Mouse (Mus musculus) MEL (cell line): ENCODE measurements around the gene Llph. TPM values are rescaled to one million over a fixed set of nuclear protein-coding genes. Genes with fewer than 3 reads are reported as not detected.

Experiments
- DNase-seq: peaks from one replicate; pipeline ENCODE4 v3.0.0; 2011; ENCODE audit warnings: low read depth, low spot score
- H3K27ac ChIP-seq: 2 replicates; pipeline ENCODE4 v1.5.1; 2012; ENCODE audit warnings: low read depth, mild to moderate bottlenecking, control low read depth, low read length, moderate library complexity; ENCODE audit not compliant: control insufficient read depth
- H3K27me3 ChIP-seq, 2 experiments: fragments of 150-350 bp in 1 of 2; sonication (generic) in 1 of 2; 2 replicates each; pipeline ENCODE4 v1.6.1; 2012; ENCODE audit warnings: low read length in 2 of 2, mild to moderate bottlenecking in 2 of 2, improper control_type of control experiment in 1 of 2, moderate library complexity in 1 of 2; ENCODE audit not compliant: insufficient read depth in 2 of 2, control insufficient read depth in 1 of 2
- H3K36me3 ChIP-seq, 2 experiments: 2 replicates each; pipeline ENCODE4 v1.6.1; 2012 to 2014; ENCODE audit warnings: low read length in 2 of 2, improper control_type of control experiment in 1 of 2, inconsistent platforms in 1 of 2, mild to moderate bottlenecking in 1 of 2; ENCODE audit not compliant: insufficient read depth in 2 of 2, control insufficient read depth in 1 of 2
- H3K4me1 ChIP-seq, 2 experiments: fragments of 150-350 bp in 1 of 2; sonication (generic) in 1 of 2; 2 replicates each; pipeline ENCODE4 v1.6.1; 2012; ENCODE audit warnings: low read length in 2 of 2, improper control_type of control experiment in 1 of 2, mild to moderate bottlenecking in 1 of 2; ENCODE audit not compliant: insufficient read depth in 2 of 2, control insufficient read depth in 1 of 2
- H3K4me3 ChIP-seq, 2 experiments: fragments of 150-350 bp in 1 of 2; sonication (generic) in 1 of 2; 2 replicates each; pipeline ENCODE4 v1.5.1; 2012; ENCODE audit warnings: low read depth in 2 of 2, low read length in 2 of 2, mild to moderate bottlenecking in 2 of 2, moderate library complexity in 2 of 2, control low read depth in 1 of 2, improper control_type of control experiment in 1 of 2; ENCODE audit not compliant: control insufficient read depth in 1 of 2, insufficient read depth in 1 of 2
- H3K79me2 ChIP-seq: 2 replicates; pipeline ENCODE4 v1.6.1; 2012; ENCODE audit warnings: mild to moderate bottlenecking, low read length, moderate library complexity; ENCODE audit not compliant: control insufficient read depth, poor library complexity, insufficient read depth
- H3K9ac ChIP-seq: 2 replicates; pipeline ENCODE4 v1.6.1; 2012; ENCODE audit warnings: low read depth, mild to moderate bottlenecking, control low read depth, low read length, moderate library complexity; ENCODE audit not compliant: control insufficient read depth, poor library complexity, severe bottlenecking
- H3K9me3 ChIP-seq: fragments of 150-350 bp; sonication (generic); replicated peaks from 2 replicates; pipeline ENCODE4 v1.6.1; 2012; ENCODE audit warnings: mild to moderate bottlenecking, low read length, improper control_type of control experiment, moderate library complexity; ENCODE audit not compliant: insufficient read depth
- CHD2 ChIP-seq: IDR thresholded peaks from 2 replicates; pipeline ENCODE4 v1.6.1; 2011; ENCODE audit warnings: low read length, improper control_type of control experiment
- CTCF ChIP-seq, 3 experiments: IDR thresholded peaks in 2 of 3; conservative IDR thresholded peaks in 1 of 3; 2 replicates each; pipeline ENCODE4 v1.5.1; 2011 to 2012; ENCODE audit warnings: low read length in 3 of 3, low read depth in 2 of 3, mild to moderate bottlenecking in 2 of 3, improper control_type of control experiment in 1 of 3, inconsistent platforms in 1 of 3, mixed read lengths in 1 of 3, moderate library complexity in 1 of 3; ENCODE audit not compliant: control insufficient read depth in 1 of 3, insufficient read depth in 1 of 3, poor library complexity in 1 of 3, severe bottlenecking in 1 of 3
- E2F4 ChIP-seq: IDR thresholded peaks from 2 replicates; pipeline ENCODE4 v1.6.1; 2011; ENCODE audit warnings: low read depth, low read length, improper control_type of control experiment, borderline replicate concordance
- ELF1 ChIP-seq: IDR thresholded peaks from 2 replicates; pipeline ENCODE4 v1.6.1; 2014; ENCODE audit warnings: low read depth, mild to moderate bottlenecking, inconsistent platforms, low read length, improper control_type of control experiment, moderate library complexity
- GABPA ChIP-seq: IDR thresholded peaks from 2 replicates; pipeline ENCODE4 v1.6.1; 2012; ENCODE audit warnings: low read depth, mild to moderate bottlenecking, inconsistent platforms, low read length, improper control_type of control experiment, moderate library complexity
- GATA1 ChIP-seq: IDR thresholded peaks from 2 replicates; pipeline ENCODE4 v1.6.1; 2011; ENCODE audit warnings: low read depth, low read length, improper control_type of control experiment
- KAT2A ChIP-seq: conservative IDR thresholded peaks from 2 replicates; pipeline ENCODE4 v1.6.1; 2012; ENCODE audit warnings: low read depth, low read length, improper control_type of control experiment, inconsistent platforms
- MAFK ChIP-seq: IDR thresholded peaks from 2 replicates; pipeline ENCODE4 v1.6.1; 2011; ENCODE audit warnings: low read depth, mild to moderate bottlenecking, low read length, improper control_type of control experiment, borderline replicate concordance
- MAX ChIP-seq: IDR thresholded peaks from 2 replicates; pipeline ENCODE4 v1.6.1; 2011; ENCODE audit warnings: low read length, improper control_type of control experiment
- MAZ ChIP-seq: IDR thresholded peaks from 2 replicates; pipeline ENCODE4 v1.6.1; 2012; ENCODE audit warnings: low read depth, mild to moderate bottlenecking, inconsistent platforms, low read length, improper control_type of control experiment
- MEF2A ChIP-seq: IDR thresholded peaks from 2 replicates; pipeline ENCODE4 v1.6.1; 2014; ENCODE audit warnings: low read depth, mild to moderate bottlenecking, inconsistent platforms, low read length, improper control_type of control experiment; ENCODE audit not compliant: poor library complexity, insufficient replicate concordance, severe bottlenecking; ENCODE audit errors: extremely low read depth
- MYB ChIP-seq: IDR thresholded peaks from 2 replicates; pipeline ENCODE4 v1.6.1; 2011; ENCODE audit warnings: mild to moderate bottlenecking, low read depth, low read length, improper control_type of control experiment
- MYC ChIP-seq: IDR thresholded peaks from 2 replicates; pipeline ENCODE4 v1.6.1; 2011; ENCODE audit warnings: low read depth, mild to moderate bottlenecking, low read length, improper control_type of control experiment, moderate library complexity
- NELFE ChIP-seq: IDR thresholded peaks from 2 replicates; pipeline ENCODE4 v1.6.1; 2011; ENCODE audit warnings: low read depth, low read length, improper control_type of control experiment
- NRF1 ChIP-seq: IDR thresholded peaks from 2 replicates; pipeline ENCODE4 v1.6.1; 2014; ENCODE audit warnings: low read depth, mild to moderate bottlenecking, inconsistent platforms, low read length, improper control_type of control experiment, moderate library complexity; ENCODE audit not compliant: poor library complexity, insufficient read depth, severe bottlenecking
- POLR2AphosphoS5 ChIP-seq: IDR thresholded peaks from 2 replicates; pipeline ENCODE4 v1.6.1; 2012; ENCODE audit warnings: low read depth, borderline replicate concordance, mild to moderate bottlenecking, inconsistent platforms, low read length, moderate library complexity, mixed read lengths
- RAD21 ChIP-seq: IDR thresholded peaks from 2 replicates; pipeline ENCODE4 v1.6.1; 2011; ENCODE audit warnings: mild to moderate bottlenecking, low read depth, low read length, improper control_type of control experiment
- RCOR1 ChIP-seq: IDR thresholded peaks from 2 replicates; pipeline ENCODE4 v1.6.1; 2012; ENCODE audit warnings: low read depth, mild to moderate bottlenecking, inconsistent platforms, low read length, improper control_type of control experiment
- SIN3A ChIP-seq: IDR thresholded peaks from 2 replicates; pipeline ENCODE4 v1.6.1; 2012; ENCODE audit warnings: low read length, improper control_type of control experiment, inconsistent platforms
- SMC3 ChIP-seq: IDR thresholded peaks from 2 replicates; pipeline ENCODE4 v1.6.1; 2011; ENCODE audit warnings: low read depth, low read length, improper control_type of control experiment
- UBTF ChIP-seq: IDR thresholded peaks from 2 replicates; pipeline ENCODE4 v1.6.1; 2012; ENCODE audit warnings: low read depth, mild to moderate bottlenecking, inconsistent platforms, low read length, improper control_type of control experiment, moderate library complexity, borderline replicate concordance; ENCODE audit not compliant: insufficient read depth
- USF1 ChIP-seq: IDR thresholded peaks from 2 replicates; pipeline ENCODE4 v1.6.1; 2014; ENCODE audit warnings: low read depth, mild to moderate bottlenecking, inconsistent platforms, low read length, improper control_type of control experiment, moderate library complexity
- USF2 ChIP-seq, 2 experiments: IDR thresholded peaks; 2 replicates each; pipeline ENCODE4 v1.6.1; 2011 to 2012; ENCODE audit warnings: improper control_type of control experiment in 2 of 2, low read length in 2 of 2, borderline replicate concordance in 1 of 2, inconsistent platforms in 1 of 2, low read depth in 1 of 2, mild to moderate bottlenecking in 1 of 2; ENCODE audit not compliant: insufficient read depth in 1 of 2
- ZC3H11A ChIP-seq: IDR thresholded peaks from 2 replicates; pipeline ENCODE4 v1.6.1; 2012; ENCODE audit warnings: low read depth, mild to moderate bottlenecking, inconsistent platforms, low read length, improper control_type of control experiment
- ZNF384 ChIP-seq: IDR thresholded peaks from 2 replicates; pipeline ENCODE4 v1.6.1; 2012; ENCODE audit warnings: low read depth, mild to moderate bottlenecking, inconsistent platforms, low read length, improper control_type of control experiment
- polyA plus RNA-seq, 2 experiments: library from polyadenylated mRNA; stranded (reverse) in 1 of 2; unstranded in 1 of 2; fragments of >175 nt in 1 of 2; fragments of >200 nt in 1 of 2; gene quantifications; 2 replicates each; pipeline versions ENCODE4 v1.2.1 to v1.2.4; 2012; ENCODE audit warnings: low replicate concordance in 2 of 2, low read depth in 1 of 2; ENCODE audit not compliant: insufficient read length in 2 of 2, insufficient read depth in 1 of 2, missing spikeins in 1 of 2
- total RNA-seq: library from RNA; depleted of rRNA; stranded (reverse); fragments of 300-350 nt; gene quantifications from 2 replicates; pipeline ENCODE4 v1.2.3, GENCODE M21; 2012

Gene Llph
- total and polyA plus RNA-seq, 3 experiments: 97.5 to 243 TPM; not detected in 1

GRCm38 (mm10) chr10:120269946-120270345 lies 43.1 kb downstream of the Llph start:
- Histone ChIP-seq H3K27ac (no peak overlapping the region), H3K4me3 (no peak overlapping the region), H3K27me3 (no peaks in the 10 kb centered on the region; a peak in 1 of 4 replicates), H3K79me2 (no peaks in the 10 kb centered on the region), H3K4me1 (peaks cover 0 to 5% of the 10 kb centered on the region in 2 experiments; a peak in 2 of 4 replicates), H3K9me3 (no peaks in the 10 kb centered on the region), H3K36me3 (peaks cover 0 to 7% of the 10 kb centered on the region in 2 experiments; a peak in 2 of 4 replicates), H3K9ac (no peak overlapping the region)
- peak; percentile 24 for DNase-seq
- TF ChIP-seq CTCF (IDR thresholded peaks at IDR 0.05 in 2 of 3, conservative IDR thresholded peaks at IDR 0.05 in 1 of 3; ENCODE audit: control insufficient read depth in 1 of 3, insufficient read depth in 1 of 3, low read depth in 2 of 3, low read length in 3 of 3, poor library complexity in 1 of 3, severe bottlenecking in 1 of 3) (peak in 1 of 3 experiments; percentile 16; a peak in 1 of 6 replicates), MYB (no peak), KAT2A (no peak), GABPA (no peak), POLR2AphosphoS5 (no peak), USF2 (IDR thresholded peaks at IDR 0.05; ENCODE audit: borderline replicate concordance in 1 of 2, insufficient read depth in 1 of 2, low read depth in 1 of 2, low read length in 2 of 2) (no peak), MEF2A (no peak), SIN3A (no peak)

GRCm38 (mm10) chr10:120270777-120271176 lies 43.9 kb downstream of the Llph start:
- peaks cover 0 to 5% of the 10 kb centered on the region in 2 experiments; a peak in 2 of 4 replicates for H3K4me1 ChIP-seq
- DNase-seq: peak; percentile 84
- peaks cover 0 to 7% of the 10 kb centered on the region in 2 experiments; a peak in 2 of 4 replicates for H3K36me3 ChIP-seq
- H3K27me3 ChIP-seq: peaks cover 0 to 3% of the 10 kb centered on the region in 2 experiments; a peak in 3 of 4 replicates
- H3K79me2 ChIP-seq: no peaks in the 10 kb centered on the region
- H3K27ac ChIP-seq: no peak overlapping the region
- H3K9ac ChIP-seq: peak overlapping the region; percentile 64
- TF ChIP-seq ZNF384 (peak; percentile 50; the same call in 1 of the 2 replicates), ELF1 (no peak), USF2 (IDR thresholded peaks at IDR 0.05; ENCODE audit: borderline replicate concordance in 1 of 2, insufficient read depth in 1 of 2, low read depth in 1 of 2, low read length in 2 of 2) (no peak), CTCF (IDR thresholded peaks at IDR 0.05 in 2 of 3, conservative IDR thresholded peaks at IDR 0.05 in 1 of 3; ENCODE audit: control insufficient read depth in 1 of 3, insufficient read depth in 1 of 3, low read depth in 2 of 3, low read length in 3 of 3, poor library complexity in 1 of 3, severe bottlenecking in 1 of 3) (peak; percentile 28 to 88 (median 73); a peak in 4 of 6 replicates), MYB (no peak), SIN3A (no peak), USF1 (peak; percentile 70), UBTF (no peak), RAD21 (peak; percentile 66), NRF1 (no peak), MAFK (no peak), RCOR1 (no peak), SMC3 (peak; percentile 59), GABPA (no peak), GATA1 (0 out of 2 replicates have a peak, but pooled peaks have one; percentile 44), NELFE (no peak), MAZ (no peak), MYC (peak; percentile 80; the same call in 1 of the 2 replicates), CHD2 (no peak), MAX (peak; percentile 52; the same call in 1 of the 2 replicates), E2F4 (no peak), ZC3H11A (peak; percentile 55)
- peak overlapping the region in 1 of 2 experiments; percentile 17; a peak in 2 of 4 replicates for H3K4me3 ChIP-seq
- no peaks in the 10 kb centered on the region for H3K9me3 ChIP-seq
